Mouse (Mus musculus): ENCODE data around the gene Tyw1.

DNA sequence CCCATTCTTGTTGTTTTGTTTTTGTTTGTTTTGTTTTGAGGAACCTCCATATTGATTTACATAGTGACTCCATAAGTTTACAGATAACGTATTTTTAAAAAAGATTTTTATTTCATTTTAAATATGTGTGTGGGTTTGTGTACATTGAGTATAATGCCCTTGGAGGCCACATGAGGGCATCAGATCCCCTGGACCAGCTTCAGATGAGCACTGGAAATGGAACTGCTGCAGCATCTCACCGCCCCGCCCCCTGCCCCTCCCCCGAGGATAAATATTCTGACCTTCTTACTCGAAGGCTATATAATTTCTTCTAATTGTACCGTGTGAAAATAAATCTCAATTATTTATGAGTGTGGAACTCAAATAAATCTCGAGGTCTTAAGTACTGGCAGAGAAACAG lies 99.8 kb downstream of the Tyw1 start:
- no peak for TF ChIP-seq EP300 (IDR thresholded peaks at IDR 0.05; ENCODE audit: insufficient read depth, low read depth, low read length)
- TF ChIP-seq CTCF (IDR thresholded peaks at IDR 0.05; ENCODE audit: low read depth, low read length): no peak
- TF ChIP-seq POLR2A (IDR thresholded peaks at IDR 0.05; ENCODE audit: insufficient read depth, low read length): no peak
